Mouse (Mus musculus): Measurements from ENCODE around the gene 9430097D07Rik.

GRCm38 (mm10) chr2:32549171-32549570 is 26.3 kb downstream of the 9430097D07Rik start:
- TF ChIP-seq POLR2A (IDR thresholded peaks at IDR 0.05; ENCODE audit: extremely low read depth, insufficient read depth, low read length) (no peak), CTCF (IDR thresholded peaks at IDR 0.05; ENCODE audit: extremely low read depth, insufficient read depth, low read length) (no peak)
